Mouse (Mus musculus): ENCODE results near the gene Praf2. TPM values are rescaled to one million over a fixed set of nuclear protein-coding genes. Genes with fewer than 3 reads are reported as not detected.
"Not testable (repeated sequence)": the region's sequence is repeated elsewhere in the genome, so short reads cannot be mapped to it uniquely, and the experiment has no call there.

Praf2 gene
- polyA plus RNA-seq, 1 experiment from 2014 or later: 74.5 TPM

DNA sequence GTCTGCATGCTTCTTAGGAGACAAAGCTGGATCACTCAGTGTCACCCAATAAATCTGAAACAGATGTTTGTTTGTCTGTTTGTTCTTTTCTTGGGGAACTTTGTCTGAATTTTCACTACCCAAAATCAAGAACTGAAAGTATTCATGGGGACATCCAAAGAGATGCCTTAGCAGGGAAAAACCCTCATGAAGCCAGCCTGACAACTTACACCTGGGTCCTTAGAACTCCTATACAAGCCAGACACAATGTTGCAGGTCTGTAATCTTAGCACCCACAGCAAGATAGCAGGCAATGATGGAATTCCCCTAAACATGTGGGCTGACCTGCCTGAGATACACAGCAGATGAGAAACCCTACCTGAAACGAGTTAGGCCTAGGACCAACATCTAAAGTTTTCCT lies 16.7 kb downstream of the Praf2 start:
- Histone ChIP-seq H3K4me2 (replicated peaks; ENCODE audit: low read depth, low read length) (no peak overlapping the region), H3K9ac (ENCODE audit: low read depth, low read length) (no peak overlapping the region), H3K36me3 (ENCODE audit: control insufficient read depth, insufficient read depth, low read length) (no peaks in the 10 kb centered on the region), H3K27ac (ENCODE audit: low read depth, low read length) (no peak overlapping the region), H3K9me3 (ENCODE audit: control insufficient read depth, low read length) (no peaks in the 10 kb centered on the region), H3K27me3 (ENCODE audit: control insufficient read depth, insufficient read depth, low read length) (no peaks in the 10 kb centered on the region), H3K4me1 (ENCODE audit: control insufficient read depth, insufficient read depth, low read length) (no peaks in the 10 kb centered on the region), H3K4me3 (ENCODE audit: low read length) (no peak overlapping the region)
- ATAC-seq (ENCODE audit: low FRiP score, low TSS enrichment): no peak
- 73% methylated on average over 1 of the region's 1 CpGs for WGBS

DNA sequence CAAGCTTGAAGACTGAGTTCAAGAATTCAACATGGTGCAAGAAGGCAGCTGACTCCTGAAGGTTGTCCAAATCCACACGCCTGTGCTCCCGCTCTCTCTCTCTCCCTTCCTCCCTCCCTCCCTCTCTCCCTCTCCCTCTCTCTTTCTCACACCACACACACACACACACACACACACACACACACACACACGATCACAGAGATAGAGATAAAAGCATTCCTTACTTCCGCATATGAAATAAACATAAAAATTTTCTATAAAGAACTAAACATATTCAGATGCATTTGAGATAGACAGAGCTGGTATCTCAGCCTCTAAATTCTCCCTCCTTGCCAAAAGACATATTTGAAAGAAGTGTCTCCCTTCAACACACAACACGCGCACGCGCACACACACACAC lies 17.2 kb downstream of the Praf2 start:
- Histone ChIP-seq H3K27me3 (ENCODE audit: control insufficient read depth, insufficient read depth, low read length) (no peaks in the 10 kb centered on the region), H3K9me3 (ENCODE audit: control insufficient read depth, low read length) (no peaks in the 10 kb centered on the region), H3K4me1 (ENCODE audit: control insufficient read depth, insufficient read depth, low read length) (no peaks in the 10 kb centered on the region), H3K4me3 (ENCODE audit: low read length) (no peak overlapping the region), H3K27ac (ENCODE audit: low read depth, low read length) (no peak overlapping the region), H3K9ac (ENCODE audit: low read depth, low read length) (no peak overlapping the region), H3K4me2 (replicated peaks; ENCODE audit: low read depth, low read length) (no peak overlapping the region), H3K36me3 (ENCODE audit: control insufficient read depth, insufficient read depth, low read length) (no peaks in the 10 kb centered on the region)
- WGBS: 88% methylated on average over 8 of the region's 8 CpGs
- no peak for ATAC-seq (ENCODE audit: low FRiP score, low TSS enrichment)

DNA sequence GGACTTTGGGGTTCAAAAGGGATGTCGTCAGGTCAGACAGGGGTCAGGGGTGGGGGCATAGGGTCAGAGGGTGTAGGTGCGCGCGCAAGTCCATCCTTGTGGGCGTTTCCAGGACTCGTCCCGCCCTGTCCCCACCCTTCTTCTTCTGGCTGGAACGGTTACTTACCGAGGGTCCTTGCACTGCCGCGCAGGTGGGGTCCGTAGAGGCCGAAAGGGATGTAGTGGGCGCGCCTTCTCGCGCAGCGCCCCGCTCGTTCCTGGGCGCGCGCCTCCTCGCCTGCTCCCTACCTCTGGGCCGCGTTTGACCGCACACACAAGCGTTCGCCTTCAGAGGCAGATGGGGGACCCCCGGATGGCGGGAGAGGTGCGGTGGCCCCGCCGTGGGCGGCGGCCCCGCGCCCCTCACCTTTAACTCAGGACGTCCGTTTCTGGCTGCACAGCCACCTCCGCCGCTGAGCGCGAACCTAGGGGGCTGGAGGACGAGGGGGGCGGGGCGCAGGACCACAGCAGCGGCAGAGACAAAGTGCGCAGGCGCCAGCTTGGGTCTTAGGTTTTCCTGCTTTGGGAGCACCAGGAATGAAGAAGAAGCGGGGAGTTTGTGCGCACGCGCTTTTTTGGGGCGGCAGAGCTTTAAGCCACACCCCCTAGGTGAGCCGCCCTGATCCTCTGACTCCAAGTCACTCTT lies 22.3 kb downstream of the Praf2 start, which contains the start of gene Ccdc120:
Gene Ccdc120 (minus strand): TSS at position 474 of the 685 bp plus-strand sequence.
- Histone ChIP-seq H3K4me3 (ENCODE audit: low read length) (peak within 1 kb of the TSS; percentile 62), H3K36me3 (ENCODE audit: control insufficient read depth, insufficient read depth, low read length) (no peaks in the 10 kb centered on the region), H3K9me3 (ENCODE audit: control insufficient read depth, low read length) (no peaks in the 10 kb centered on the region), H3K9ac (ENCODE audit: low read depth, low read length) (peak within 1 kb of the TSS; percentile 69), H3K27me3 (ENCODE audit: control insufficient read depth, insufficient read depth, low read length) (no peaks in the 10 kb centered on the region), H3K4me2 (replicated peaks; ENCODE audit: low read depth, low read length) (peak within 1 kb of the TSS; percentile 48), H3K27ac (ENCODE audit: low read depth, low read length) (no peak within 1 kb of the TSS), H3K4me1 (ENCODE audit: control insufficient read depth, insufficient read depth, low read length) (no peaks in the 10 kb centered on the region)
- WGBS: 15% methylated on average over 48 of the region's 56 CpGs
- ATAC-seq (ENCODE audit: low FRiP score, low TSS enrichment): peak; percentile 85

DNA sequence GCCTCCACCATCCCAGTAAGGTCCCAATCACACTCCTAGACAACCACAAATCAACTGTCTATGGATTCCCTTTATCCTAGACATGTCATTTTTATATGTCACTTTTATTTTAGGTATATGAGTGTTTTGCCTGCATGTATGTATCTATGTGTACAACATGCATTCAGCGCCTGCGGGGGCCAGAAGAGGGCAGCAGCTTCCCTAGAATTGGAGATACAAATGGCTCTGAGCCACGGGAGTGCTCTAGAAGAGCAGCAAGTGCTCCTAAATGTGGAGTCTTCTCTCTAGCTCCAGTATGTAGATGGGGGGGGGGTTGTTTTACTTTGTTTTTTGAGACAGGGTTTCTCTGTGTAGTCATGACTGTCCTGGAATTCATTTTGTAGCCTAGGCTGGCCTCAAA lies 25.4 kb downstream of the Praf2 start:
- H3K4me3 ChIP-seq (ENCODE audit: low read length); H3K36me3 ChIP-seq (ENCODE audit: control insufficient read depth, insufficient read depth, low read length); H3K4me1 ChIP-seq (ENCODE audit: control insufficient read depth, insufficient read depth, low read length); H3K9me3 ChIP-seq (ENCODE audit: control insufficient read depth, low read length); H3K9ac ChIP-seq (ENCODE audit: low read depth, low read length); H3K4me2 ChIP-seq (replicated peaks; ENCODE audit: low read depth, low read length); ATAC-seq (ENCODE audit: low FRiP score, low TSS enrichment); H3K27ac ChIP-seq (ENCODE audit: low read depth, low read length); H3K27me3 ChIP-seq (ENCODE audit: control insufficient read depth, insufficient read depth, low read length): not testable (repeated sequence)
- 17% methylated on average over 3 of the region's 3 CpGs for WGBS

DNA sequence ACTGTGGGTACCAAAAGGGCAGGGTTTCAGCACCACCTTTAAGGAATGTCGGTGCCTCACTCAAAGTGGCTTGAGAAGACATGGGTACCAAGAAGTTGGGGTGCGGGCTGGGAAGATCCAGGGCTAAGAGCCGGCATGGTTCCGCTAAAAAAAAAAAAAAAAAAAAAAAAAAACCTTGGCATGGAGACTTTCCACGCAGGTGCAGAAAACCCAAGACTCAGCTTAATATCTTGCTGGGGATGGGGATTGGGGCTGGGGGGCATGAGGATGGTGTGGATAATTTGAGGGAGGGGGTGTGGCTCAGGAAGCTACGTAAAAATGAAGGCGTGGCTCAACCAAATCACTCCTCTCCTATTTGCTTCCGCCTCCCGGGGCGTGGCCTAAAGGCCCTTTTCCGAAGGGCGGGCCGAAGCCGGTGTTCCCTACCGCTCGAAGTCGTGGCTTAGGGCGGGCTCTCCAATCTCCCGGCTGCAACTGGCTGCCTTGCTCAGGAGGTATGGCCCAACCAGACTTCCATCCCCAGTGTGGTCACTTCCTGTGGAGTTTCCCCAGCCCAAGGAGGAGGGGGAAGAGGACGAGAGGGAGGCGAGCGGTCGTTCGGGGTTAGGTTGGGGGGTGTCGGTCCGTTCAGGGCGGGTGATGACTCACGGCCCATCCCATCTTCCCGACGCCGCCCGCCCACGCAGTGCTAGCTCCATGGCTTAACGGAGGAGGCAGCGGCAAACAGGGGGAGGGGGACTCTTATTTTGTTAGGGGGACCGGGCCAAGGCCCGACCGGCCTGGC lies 34.1 kb downstream of the Praf2 start, which contains the start of gene Tfe3:
Gene Tfe3 (plus strand): TSS at position 424 of the 784 bp plus-strand sequence.
- WGBS: 27% methylated on average over 38 of the region's 38 CpGs
- H3K4me2 ChIP-seq (replicated peaks; ENCODE audit: low read depth, low read length): peak within 1 kb of the TSS; percentile 55
- no peaks in the 10 kb centered on the region for H3K27me3 ChIP-seq (ENCODE audit: control insufficient read depth, insufficient read depth, low read length)
- H3K27ac ChIP-seq (ENCODE audit: low read depth, low read length): peak within 1 kb of the TSS; percentile 47; the same call in 1 of the 2 replicates
- H3K9me3 ChIP-seq (ENCODE audit: control insufficient read depth, low read length): no peaks in the 10 kb centered on the region
- H3K4me1 ChIP-seq (ENCODE audit: control insufficient read depth, insufficient read depth, low read length): no peaks in the 10 kb centered on the region
- H3K36me3 ChIP-seq (ENCODE audit: control insufficient read depth, insufficient read depth, low read length): peaks cover 3% of the 10 kb centered on the region; the same call in 1 of the 2 replicates
- H3K4me3 ChIP-seq (ENCODE audit: low read length): peak within 1 kb of the TSS; percentile 60
- ATAC-seq (ENCODE audit: low FRiP score, low TSS enrichment): peak; percentile 97
- peak within 1 kb of the TSS; percentile 68 for H3K9ac ChIP-seq (ENCODE audit: low read depth, low read length)

DNA sequence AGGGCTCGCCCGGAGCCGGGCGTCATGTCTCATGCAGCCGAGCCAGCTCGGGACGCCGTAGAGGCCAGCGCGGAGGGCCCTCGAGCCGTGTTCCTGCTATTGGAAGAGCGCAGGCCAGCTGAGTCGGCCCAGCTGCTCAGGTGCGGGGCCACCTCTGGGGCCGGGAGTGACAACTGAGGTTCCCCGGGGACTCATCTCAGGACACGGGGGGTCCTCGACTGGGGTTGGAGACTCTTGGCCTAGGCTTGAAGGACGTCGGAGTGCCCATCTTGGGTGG lies 34.6 kb downstream of the Praf2 start:
- WGBS: 26% methylated on average over 21 of the region's 21 CpGs
- peak overlapping the region; percentile 55 for H3K4me2 ChIP-seq (replicated peaks; ENCODE audit: low read depth, low read length)
- peak overlapping the region; percentile 68 for H3K9ac ChIP-seq (ENCODE audit: low read depth, low read length)
- H3K27ac ChIP-seq (ENCODE audit: low read depth, low read length): peak overlapping the region; percentile 47; the same call in 1 of the 2 replicates
- no peaks in the 10 kb centered on the region for H3K4me1 ChIP-seq (ENCODE audit: control insufficient read depth, insufficient read depth, low read length)
- no peaks in the 10 kb centered on the region for H3K9me3 ChIP-seq (ENCODE audit: control insufficient read depth, low read length)
- peak overlapping the region; percentile 60 for H3K4me3 ChIP-seq (ENCODE audit: low read length)
- peaks cover 3% of the 10 kb centered on the region; the same call in 1 of the 2 replicates for H3K36me3 ChIP-seq (ENCODE audit: control insufficient read depth, insufficient read depth, low read length)
- H3K27me3 ChIP-seq (ENCODE audit: control insufficient read depth, insufficient read depth, low read length): no peaks in the 10 kb centered on the region
- peak; percentile 9; the same call in 1 of the 2 replicates for ATAC-seq (ENCODE audit: low FRiP score, low TSS enrichment)

DNA sequence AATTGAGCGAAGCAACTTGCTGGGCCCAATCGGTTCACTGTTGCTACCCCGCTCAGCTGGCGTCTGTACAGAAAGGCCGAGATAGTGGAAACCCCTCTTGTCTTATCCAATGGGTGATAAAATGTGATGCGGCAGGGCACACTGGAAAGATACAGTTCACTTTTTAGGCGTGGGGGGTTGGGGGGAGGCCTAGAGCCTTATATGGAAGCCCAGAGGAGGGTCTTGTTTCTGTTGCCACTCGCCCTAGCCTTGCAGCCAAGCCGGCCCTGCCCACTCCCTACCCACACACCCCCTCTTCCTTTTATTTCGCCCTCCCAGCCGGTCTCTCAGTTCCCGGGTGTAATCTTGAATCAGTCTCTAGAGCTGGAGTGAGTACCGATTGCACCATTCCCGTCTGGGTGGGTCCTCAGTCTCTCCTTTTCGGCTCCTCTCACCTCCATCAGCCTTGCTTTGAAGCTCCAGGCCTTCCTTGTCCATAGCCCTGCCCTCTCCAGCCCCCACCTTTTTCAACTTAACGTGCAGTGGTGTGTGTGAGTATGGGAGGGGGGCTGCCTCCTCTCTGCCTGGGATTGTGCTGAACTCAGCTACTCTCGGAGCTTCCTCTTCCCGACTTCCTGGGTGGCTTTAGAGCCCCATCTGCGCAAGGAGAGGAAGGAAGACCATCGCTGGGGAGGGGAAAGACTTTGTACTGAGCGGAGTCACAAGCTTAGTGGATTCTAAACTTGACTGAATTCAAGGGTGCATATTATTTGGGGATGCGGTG lies 35.6 kb downstream of the Praf2 start:
- Histone ChIP-seq H3K36me3 (ENCODE audit: control insufficient read depth, insufficient read depth, low read length) (peaks cover 4% of the 10 kb centered on the region; the same call in 1 of the 2 replicates), H3K27ac (ENCODE audit: low read depth, low read length) (peak overlapping the region; percentile 30; the same call in 1 of the 2 replicates), H3K9ac (ENCODE audit: low read depth, low read length) (peak overlapping the region; percentile 68), H3K9me3 (ENCODE audit: control insufficient read depth, low read length) (no peaks in the 10 kb centered on the region), H3K4me3 (ENCODE audit: low read length) (peak overlapping the region; percentile 60), H3K27me3 (ENCODE audit: control insufficient read depth, insufficient read depth, low read length) (no peaks in the 10 kb centered on the region), H3K4me1 (ENCODE audit: control insufficient read depth, insufficient read depth, low read length) (no peaks in the 10 kb centered on the region), H3K4me2 (replicated peaks; ENCODE audit: low read depth, low read length) (peak overlapping the region; percentile 55)
- 17% methylated on average over 22 of the region's 22 CpGs for WGBS
- ATAC-seq (ENCODE audit: low FRiP score, low TSS enrichment): no peak; the same call in 1 of the 2 replicates

DNA sequence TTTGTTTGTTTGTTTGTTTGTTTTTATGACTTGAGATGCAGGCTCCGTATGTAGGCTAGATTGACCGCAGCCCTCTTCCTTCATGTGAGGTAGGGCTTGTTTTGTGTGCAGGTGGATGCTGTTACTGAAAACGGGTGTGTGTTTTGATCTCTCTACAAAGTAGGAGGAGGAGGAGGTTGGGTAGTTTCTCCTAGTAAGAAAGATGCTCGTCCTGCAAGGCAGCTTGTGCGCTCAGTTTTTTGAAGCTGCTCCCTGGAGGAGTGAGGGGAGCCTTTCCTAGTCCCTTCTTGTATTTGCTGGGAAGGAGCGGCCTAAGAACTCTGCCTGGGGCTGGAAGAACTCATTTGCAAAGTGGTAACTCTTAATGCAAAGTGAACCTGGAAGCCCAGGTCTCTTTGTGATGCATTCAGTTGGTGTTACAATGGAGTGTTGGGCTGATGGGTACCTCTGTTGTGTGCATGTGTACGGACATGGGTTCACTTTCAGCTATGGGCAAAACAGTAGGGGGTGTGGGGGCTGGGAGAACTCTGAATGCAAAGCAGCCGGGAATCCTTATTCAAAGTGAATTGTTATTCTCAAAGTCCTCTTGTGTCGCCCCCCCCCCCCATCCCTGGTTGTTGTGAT lies 36.5 kb downstream of the Praf2 start:
- Histone ChIP-seq H3K36me3 (ENCODE audit: control insufficient read depth, insufficient read depth, low read length) (peaks cover 6% of the 10 kb centered on the region; the same call in 1 of the 2 replicates), H3K27ac (ENCODE audit: low read depth, low read length) (no peak overlapping the region), H3K27me3 (ENCODE audit: control insufficient read depth, insufficient read depth, low read length) (no peaks in the 10 kb centered on the region), H3K9ac (ENCODE audit: low read depth, low read length) (peak overlapping the region; percentile 68; the same call in 1 of the 2 replicates), H3K4me3 (ENCODE audit: low read length) (peak overlapping the region; percentile 60), H3K4me2 (replicated peaks; ENCODE audit: low read depth, low read length) (peak overlapping the region; percentile 55), H3K4me1 (ENCODE audit: control insufficient read depth, insufficient read depth, low read length) (no peaks in the 10 kb centered on the region), H3K9me3 (ENCODE audit: control insufficient read depth, low read length) (no peaks in the 10 kb centered on the region)
- no peak for ATAC-seq (ENCODE audit: low FRiP score, low TSS enrichment)
- 28% methylated on average over 9 of the region's 9 CpGs for WGBS
